ENCODE assay signal across 17 mouse cellular contexts in genomic region chr11:86285729-86286128, GRCm38 (mm10). TPM values are rescaled to one million over a fixed set of nuclear protein-coding genes. Genes with fewer than 3 reads are reported as not detected.
DNase-seq lines count a peak whose midpoint lies in the region; ATAC-seq lines count a peak whose summit lies in the region.
"Had no signal": no experiment of that assay in that cellular context is flagged by ENCODE, and none has a peak within 500 bp of the region (broad histone marks: within the 10 kb centered on the region; RNA-seq: fewer than 3 reads in every experiment).

No protein-coding gene starts in this region.

- H3K4me3 ChIP-seq in heart, embryonic 14.5 days (ENCODE audit: control insufficient read depth in 1 of 2, insufficient read depth in 1 of 2, low read depth in 1 of 2, low read length in 2 of 2) = no peak overlapping the region
- H3K4me3 ChIP-seq: forebrain, embryonic 10.5 days; neural tube, embryonic 12.5 days had no signal

- ATAC-seq in heart, embryonic 14.5 days (ENCODE audit: insufficient number of reproducible peaks, insufficient read depth, low FRiP score, low read depth) = peak; percentile 90
- ATAC-seq: CD4-positive, CD25-positive, alpha-beta regulatory T cell, adult 4 months had no signal

- 21% methylated on average over 8 of the region's 8 CpGs for WGBS in heart, embryonic 14.5 days

- H3K27me3 ChIP-seq in heart, embryonic 14.5 days (ENCODE audit: control insufficient read depth, insufficient read depth, low read length) = no peaks in the 10 kb centered on the region
- H3K27me3 ChIP-seq: neural tube, embryonic 12.5 days had no signal

- no peak for DNase-seq in heart, adult 8-10 months (ENCODE audit: low spot score)
- peak; percentile 17 for DNase-seq in ovary, adult 18-20 months (ENCODE audit: low spot score)
- no peak for DNase-seq in ovary, postnatal 14 days (ENCODE audit: low spot score)
- peak; percentile 29 for DNase-seq in adrenal gland, postnatal 25 days
- peak; percentile 10 to 31 for DNase-seq in heart, postnatal 10 days
- DNase-seq in gastrocnemius, adult 8-10 months (ENCODE audit: low spot score in 2 of 2) = no peak
- no peak for DNase-seq in left cerebral cortex, postnatal 36 days (ENCODE audit: low spot score in 2 of 2)
- DNase-seq: cerebellum, postnatal 10 days; gastrocnemius, postnatal 36 days; kidney, postnatal 4 days; left cerebral cortex, postnatal 4 days had no signal

- peaks cover 83% of the 10 kb centered on the region for H3K36me3 ChIP-seq in heart, embryonic 14.5 days (ENCODE audit: control insufficient read depth, insufficient read depth, low read length)

- intact Hi-C loops in heart, postnatal 10 days (cut with DNase I) = no loop called here
- intact Hi-C loops in left cerebral cortex, postnatal 36 days (cut with DNase I) = no loop called here

- H3K27ac ChIP-seq in heart, embryonic 14.5 days (replicated peaks in 1 of 2; ENCODE audit: control insufficient read depth in 1 of 2, insufficient read depth in 1 of 2, low read depth in 2 of 2, low read length in 2 of 2) = peak overlapping the region; percentile 82 to 94
- H3K27ac ChIP-seq: forebrain, embryonic 10.5 days; liver, embryonic 14.5 days; neural tube, embryonic 12.5 days had no signal

- H3K9ac ChIP-seq in heart, embryonic 14.5 days (ENCODE audit: low read length) = peak overlapping the region; percentile 41; the same call in 1 of the 2 replicates
- H3K9ac ChIP-seq: liver, embryonic 14.5 days; neural tube, embryonic 12.5 days had no signal

- H3K4me2 ChIP-seq in heart, embryonic 14.5 days (ENCODE audit: low read length) = peak overlapping the region; percentile 30
- H3K4me2 ChIP-seq: neural tube, embryonic 12.5 days had no signal

- no peaks in the 10 kb centered on the region for H3K9me3 ChIP-seq in heart, embryonic 14.5 days (ENCODE audit: control insufficient read depth, low read length)
- H3K9me3 ChIP-seq: forebrain, embryonic 10.5 days; G1E; neural tube, embryonic 12.5 days had no signal

- H3K4me1 ChIP-seq in heart, embryonic 14.5 days (ENCODE audit: control insufficient read depth in 2 of 2, insufficient read depth in 2 of 2, low read length in 2 of 2) = peaks cover 5 to 15% of the 10 kb centered on the region in 2 experiments
- H3K4me1 ChIP-seq: forebrain, embryonic 10.5 days; neural tube, embryonic 12.5 days had no signal

RNA-seq across cellular contexts. Expression of gene Ints2, which starts 28.4 kb away (rescaled TPM):
- polyA plus RNA-seq in heart, embryonic 14.5 days (2014; fragmentation: Nextera tagmentation; extraction: Ambion mirVana) = 12.3 and 13.6 TPM in 2 replicates
- total RNA-seq in heart, adult 8-10 months (2022) = 1 to 10 TPM; 6.7 to 7.9 (median 7.2) TPM
- total RNA-seq in adrenal gland, postnatal 25 days (2021) = 17.4 and 21.0 TPM in 2 replicates
- total RNA-seq in heart, postnatal 10 days (2021) = 10 to 100 TPM; 10.5 to 11.0 TPM
- total RNA-seq in gastrocnemius, adult 8-10 months (2022) = 1 to 10 TPM; 2.1 to 4.4 (median 3.7) TPM
- total RNA-seq in left cerebral cortex, postnatal 36 days (2021) = 10 to 100 TPM; 21.0 to 28.2 TPM

Comparison
In these comparisons a context has a peak if more than half of its experiments do, and no peak if none do; other contexts are left out.
1. DNase-seq: peak in ovary, adult 18-20 months (single experiment), adrenal gland, postnatal 25 days (single experiment) and heart, postnatal 10 days (2 of 2); none in heart, adult 8-10 months (single experiment), ovary, postnatal 14 days (single experiment), gastrocnemius, adult 8-10 months (0 of 2) and left cerebral cortex, postnatal 36 days (0 of 2).